Mouse (Mus musculus): ENCODE data around the gene Dnajb14.
A peak's percentile ranks its signal among the peaks of the same experiment; 100 is the strongest.
"Not testable (repeated sequence)": the region's sequence is repeated elsewhere in the genome, so short reads cannot be mapped to it uniquely, and the experiment has no call there.

The Dnajb14 gene

GRCm38 (mm10) chr3:137917694-137918171 is 50.3 kb downstream of the Dnajb14 start:
- DNase-seq (ENCODE audit: low read depth, low spot score), result no peak

GRCm38 (mm10) chr3:137918172-137918931 is 50.9 kb downstream of the Dnajb14 start, which contains the start of gene Lamtor3:
Lamtor3 (plus strand) TSS chr3:137918506.
- peak; percentile 85 for DNase-seq (ENCODE audit: low read depth, low spot score)

GRCm38 (mm10) chr3:137918932-137919311 is 51.4 kb downstream of the Dnajb14 start:
- peak; percentile 30 for DNase-seq (ENCODE audit: low read depth, low spot score)

- no peak for DNase-seq (ENCODE audit: low read depth, low spot score)
These were observed 51.9 kb downstream of the Dnajb14 start for GRCm38 (mm10) chr3:137919398-137919797.

- DNase-seq (ENCODE audit: low read depth, low spot score), result no peak
These were observed 53.1 kb downstream of the Dnajb14 start for GRCm38 (mm10) chr3:137920594-137920993.

GRCm38 (mm10) chr3:137927010-137927409 is 59.5 kb downstream of the Dnajb14 start:
- no peak for DNase-seq (ENCODE audit: low read depth, low spot score)

- DNase-seq (ENCODE audit: low read depth, low spot score), result no peak
These were observed 62.5 kb downstream of the Dnajb14 start for GRCm38 (mm10) chr3:137929940-137930339.

- DNase-seq (ENCODE audit: low read depth, low spot score), result no peak
These were observed 65.3 kb downstream of the Dnajb14 start for GRCm38 (mm10) chr3:137932748-137933147.

- no peak for DNase-seq (ENCODE audit: low read depth, low spot score)
These were observed 66.5 kb downstream of the Dnajb14 start for GRCm38 (mm10) chr3:137933986-137934385.

GRCm38 (mm10) chr3:137935570-137936525 is 68.4 kb downstream of the Dnajb14 start:
- DNase-seq (ENCODE audit: low read depth, low spot score), result peak; percentile 42

- DNase-seq (ENCODE audit: low read depth, low spot score), result no peak
These were observed 69.1 kb downstream of the Dnajb14 start for GRCm38 (mm10) chr3:137936541-137936940.

GRCm38 (mm10) chr3:137938608-137939007 is 71.1 kb downstream of the Dnajb14 start:
- DNase-seq (ENCODE audit: low read depth, low spot score), result peak; percentile 65

- no peak for DNase-seq (ENCODE audit: low read depth, low spot score)
These were observed 73.3 kb downstream of the Dnajb14 start for GRCm38 (mm10) chr3:137940757-137941156.

- DNase-seq (ENCODE audit: low read depth, low spot score), result no peak
These were observed 74.1 kb downstream of the Dnajb14 start for GRCm38 (mm10) chr3:137941555-137941954.

- DNase-seq (ENCODE audit: low read depth, low spot score), result no peak
These were observed 74.7 kb downstream of the Dnajb14 start for GRCm38 (mm10) chr3:137942098-137942622.

GRCm38 (mm10) chr3:137943737-137944154 is 76.3 kb downstream of the Dnajb14 start:
- no peak for DNase-seq (ENCODE audit: low read depth, low spot score)

- no peak for DNase-seq (ENCODE audit: low read depth, low spot score)
These were observed 79.4 kb downstream of the Dnajb14 start for GRCm38 (mm10) chr3:137946827-137947226.

- DNase-seq (ENCODE audit: low read depth, low spot score), result no peak
These were observed 80.0 kb downstream of the Dnajb14 start for GRCm38 (mm10) chr3:137947525-137947924.

- no peak for DNase-seq (ENCODE audit: low read depth, low spot score)
These were observed 82.9 kb downstream of the Dnajb14 start for GRCm38 (mm10) chr3:137950191-137950885.

- DNase-seq (ENCODE audit: low read depth, low spot score), result not testable (repeated sequence)
These were observed 83.8 kb downstream of the Dnajb14 start for GRCm38 (mm10) chr3:137951302-137951701.

- no peak for DNase-seq (ENCODE audit: low read depth, low spot score)
These were observed 84.3 kb downstream of the Dnajb14 start for GRCm38 (mm10) chr3:137951819-137952218.

All from mesoderm, embryonic 11.5 days (tissue).